Mouse (Mus musculus): ENCODE results near the gene Rims3.

The Rims3 gene

DNA sequence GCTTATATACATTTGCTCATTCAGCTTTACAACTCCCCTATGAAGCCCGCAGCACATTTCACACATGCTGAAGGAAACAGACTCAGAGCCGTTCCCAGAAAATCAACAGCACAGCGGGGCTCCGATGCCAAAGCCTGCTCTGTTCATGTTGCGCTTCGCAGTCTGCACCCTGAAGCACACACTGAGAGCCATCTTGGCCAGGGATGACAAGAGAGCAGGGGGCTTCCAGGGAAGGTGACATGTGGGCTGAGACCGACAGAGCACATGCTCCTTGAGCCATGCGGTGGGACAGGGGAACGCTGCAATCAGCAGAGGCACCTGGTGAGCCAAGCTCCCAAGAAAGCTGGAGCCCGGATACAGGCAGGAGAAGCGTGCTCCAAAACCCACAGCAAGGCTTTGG lies 5.2 kb upstream of the Rims3 start:
- no peak for DNase-seq (ENCODE audit: low spot score in 2 of 2)

- DNase-seq (ENCODE audit: low spot score in 2 of 2) = no peak
Observed at GRCm38 (mm10) chr4:120850946-120851345, 3.7 kb upstream of the Rims3 start.

- no peak for DNase-seq (ENCODE audit: low spot score in 2 of 2)
Observed at GRCm38 (mm10) chr4:120855360-120856060, 894 bp downstream of the Rims3 start.

DNA sequence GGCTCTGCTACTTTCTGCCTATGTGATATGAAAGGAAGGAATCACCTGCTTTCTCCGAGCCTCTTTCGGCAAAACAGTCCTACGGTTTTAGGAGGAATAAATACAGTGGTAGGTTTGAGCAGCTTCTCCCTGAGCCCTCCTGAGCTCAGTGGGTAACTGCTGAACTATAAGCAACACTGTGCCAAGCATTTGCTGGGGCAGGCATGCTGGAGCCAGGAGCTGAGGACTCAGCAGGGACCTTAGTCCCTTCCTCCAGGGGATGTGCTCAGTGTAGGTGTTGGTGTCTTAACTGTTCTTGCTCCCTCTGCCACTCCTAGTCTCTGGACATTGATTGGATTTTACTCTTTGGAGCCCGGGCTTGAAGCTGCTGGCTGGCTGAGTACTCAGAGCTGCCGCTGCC lies 1.8 kb downstream of the Rims3 start:
- no peak for DNase-seq (ENCODE audit: low spot score in 2 of 2)

DNA sequence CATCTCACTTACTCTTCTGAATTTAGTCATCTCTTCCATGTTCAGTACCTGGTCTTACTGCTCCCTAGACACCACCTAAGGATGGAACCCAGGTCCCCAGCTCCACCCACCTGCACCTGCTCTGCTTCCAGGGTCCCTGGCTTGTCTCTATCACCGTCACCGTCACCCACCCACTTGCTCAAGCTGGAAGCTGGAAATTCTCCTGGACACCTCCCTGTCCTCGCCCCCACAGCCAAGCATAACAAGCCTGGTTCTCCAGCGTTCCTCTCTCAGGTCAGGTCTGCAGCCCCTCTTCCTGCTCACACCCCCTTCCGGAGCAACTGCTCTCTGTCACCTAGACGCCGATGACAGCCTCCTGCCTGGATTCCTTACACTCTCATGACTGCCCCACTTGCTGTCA lies 5.2 kb downstream of the Rims3 start:
- DNase-seq (ENCODE audit: low spot score in 2 of 2) = peak; percentile 34 to 73

- DNase-seq (ENCODE audit: low spot score in 2 of 2) = no peak
Observed at GRCm38 (mm10) chr4:120866211-120866610, 11.6 kb downstream of the Rims3 start.

DNA sequence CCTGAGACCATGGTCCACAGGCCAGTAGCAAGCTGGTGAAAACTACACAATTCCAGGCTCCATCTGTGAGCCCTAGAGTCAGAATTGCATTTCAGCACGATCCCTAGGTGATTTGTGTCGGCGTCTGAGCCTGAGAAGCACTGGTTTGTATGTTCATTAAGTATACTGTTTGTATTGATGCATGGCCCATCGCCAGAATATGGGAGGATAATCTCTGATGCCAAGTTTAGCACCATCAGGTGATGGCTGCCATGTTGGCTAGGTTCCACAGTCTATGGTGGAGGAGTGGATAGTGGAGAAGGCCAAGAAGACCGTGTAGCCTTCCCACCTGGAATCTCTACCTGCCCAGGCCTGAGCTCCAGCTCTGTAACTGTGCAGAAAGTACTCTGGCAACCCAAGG lies 13.6 kb downstream of the Rims3 start:
- DNase-seq (ENCODE audit: low spot score in 2 of 2) = no peak

GRCm38 (mm10) chr4:120868988-120869387 lies 14.4 kb downstream of the Rims3 start:
- no peak for DNase-seq (ENCODE audit: low spot score in 2 of 2)

GRCm38 (mm10) chr4:120870262-120870748 lies 15.7 kb downstream of the Rims3 start:
- no peak for DNase-seq (ENCODE audit: low spot score in 2 of 2)

GRCm38 (mm10) chr4:120875961-120876360 lies 21.3 kb downstream of the Rims3 start:
- no peak for DNase-seq (ENCODE audit: low spot score in 2 of 2)

DNA sequence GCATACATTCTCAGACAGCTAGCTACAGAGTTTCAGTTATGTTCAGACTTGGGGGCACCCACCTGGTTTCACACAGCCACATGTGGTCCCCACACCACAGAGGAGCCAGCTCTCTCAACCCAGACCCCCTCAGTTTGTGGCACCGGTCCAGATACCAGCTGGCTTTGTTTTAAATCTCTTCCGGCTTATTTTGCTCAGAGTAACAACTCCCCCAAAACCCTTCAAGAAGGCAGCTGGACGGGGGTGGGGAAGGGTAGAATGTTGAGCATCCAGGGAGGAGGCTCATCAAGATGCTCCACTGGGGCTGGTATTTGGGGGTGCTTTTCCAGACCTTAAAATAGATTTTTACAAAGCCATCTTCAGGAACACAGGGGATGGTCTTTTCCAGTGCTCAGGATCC lies 24.1 kb downstream of the Rims3 start:
- DNase-seq (ENCODE audit: low spot score in 2 of 2) = peak in 1 of 2 experiments; percentile 61

GRCm38 (mm10) chr4:120879386-120879785 lies 24.8 kb downstream of the Rims3 start:
- DNase-seq (ENCODE audit: low spot score in 2 of 2) = no peak

DNA sequence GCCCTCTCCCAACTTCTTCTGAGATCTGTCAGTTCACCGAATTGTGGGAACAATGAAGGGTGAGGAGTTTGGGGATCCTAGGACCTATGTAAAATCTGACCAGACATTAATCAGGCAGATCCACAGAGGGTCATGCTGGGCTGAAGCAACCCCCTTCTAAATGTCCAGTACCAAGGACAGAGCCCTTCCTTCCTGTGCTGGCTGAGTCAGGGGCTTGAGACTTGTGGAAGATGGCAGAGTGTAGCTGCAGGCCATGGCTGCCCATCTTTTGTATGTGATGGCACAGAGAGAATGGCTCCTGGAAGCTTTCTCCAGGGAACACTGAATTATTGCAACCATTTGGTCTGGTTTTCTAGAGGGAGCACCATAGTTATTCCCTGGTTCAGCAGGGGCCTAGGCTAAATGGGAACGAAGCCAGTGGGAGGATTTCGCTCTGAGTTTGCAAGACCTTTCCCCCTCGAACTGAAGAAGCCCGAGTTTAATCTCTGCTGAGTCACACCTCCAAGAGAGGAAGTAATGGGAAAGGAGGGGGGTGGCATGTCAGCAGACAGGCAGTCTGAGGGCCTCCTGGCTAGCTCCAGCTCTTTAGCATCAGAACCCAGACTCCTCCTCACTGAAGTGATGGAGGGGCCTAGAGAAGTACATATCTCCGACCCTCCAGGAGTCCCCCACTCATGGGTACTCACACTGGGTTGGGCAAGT lies 26.3 kb downstream of the Rims3 start:
- no peak for DNase-seq (ENCODE audit: low spot score in 2 of 2)

DNA sequence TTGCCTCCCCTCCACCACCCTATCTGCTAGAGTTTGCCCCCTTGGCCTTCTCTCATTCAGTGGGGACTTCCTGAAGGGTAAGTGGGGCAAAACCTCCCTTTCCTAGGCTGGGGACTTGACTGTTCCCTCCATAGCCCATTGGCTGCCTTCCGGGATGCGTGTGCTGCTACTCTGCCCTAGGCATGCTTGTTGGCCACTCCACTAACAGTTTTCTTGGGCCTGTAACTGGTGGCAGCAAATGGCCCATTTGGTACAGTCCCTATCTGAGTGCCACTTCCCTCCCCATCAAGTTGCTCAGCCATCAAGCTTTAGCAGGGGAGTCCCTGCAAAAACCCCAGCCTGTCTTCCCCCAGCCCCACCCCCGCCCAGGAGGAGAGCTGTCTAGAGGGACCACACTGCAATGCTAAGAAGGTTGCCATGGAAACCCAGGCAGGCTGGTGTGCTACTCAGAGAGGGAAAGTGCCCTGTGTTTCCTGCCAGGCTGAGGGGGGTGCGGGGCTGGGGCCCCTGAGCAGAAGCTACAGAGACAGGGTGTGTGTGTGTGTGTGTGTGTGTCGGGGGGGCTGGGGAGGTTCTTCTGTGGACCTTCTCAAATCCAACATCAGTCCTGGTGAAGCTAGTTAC lies 27.5 kb downstream of the Rims3 start:
- DNase-seq (ENCODE audit: low spot score in 2 of 2) = peak in 1 of 2 experiments; percentile 68

- no peak for DNase-seq (ENCODE audit: low spot score in 2 of 2)
Observed at GRCm38 (mm10) chr4:120885208-120886120, 30.8 kb downstream of the Rims3 start.

DNA sequence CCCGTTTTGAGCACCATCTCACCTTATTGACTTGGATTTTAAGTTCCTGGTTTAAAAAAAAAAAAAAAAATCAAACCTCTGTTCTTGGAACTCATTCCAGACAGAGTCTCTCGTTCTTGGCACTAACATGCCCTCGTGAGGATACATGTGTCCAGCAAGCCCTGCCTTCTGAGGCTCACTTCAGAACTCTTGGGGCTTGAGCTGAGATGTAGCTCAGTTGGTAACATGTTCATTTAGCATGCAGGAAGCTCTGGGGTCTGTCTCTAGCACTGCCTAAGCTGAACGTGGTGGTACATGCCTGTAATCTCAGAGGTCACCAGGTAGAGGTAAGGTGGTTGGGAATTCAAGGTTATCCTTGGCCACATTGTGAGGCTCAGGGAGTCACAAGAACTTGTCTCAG lies 31.5 kb downstream of the Rims3 start:
- DNase-seq (ENCODE audit: low spot score in 2 of 2) = no peak

- no peak for DNase-seq (ENCODE audit: low spot score in 2 of 2)
Observed at GRCm38 (mm10) chr4:120886811-120887210, 32.2 kb downstream of the Rims3 start.

GRCm38 (mm10) chr4:120887381-120888112 lies 32.9 kb downstream of the Rims3 start:
- DNase-seq (ENCODE audit: low spot score in 2 of 2) = peak in 1 of 2 experiments; percentile 29

- no peak for DNase-seq (ENCODE audit: low spot score in 2 of 2)
Observed at GRCm38 (mm10) chr4:120888884-120889283, 34.3 kb downstream of the Rims3 start.

- DNase-seq (ENCODE audit: low spot score in 2 of 2) = no peak
Observed at GRCm38 (mm10) chr4:120890754-120891440, 36.3 kb downstream of the Rims3 start.
